Mouse (Mus musculus) NIH3T3 (cell line): ENCODE measurements at regions not wholly inside any gene's neighbourhood (a gene's known extent, or its start where the extent isn't known, plus 50 kb on each side); places are given as distances from the start of the nearest gene placed in this dataset.

Experiments
- DNase-seq: peaks from one replicate; pipeline ENCODE4 v3.0.0-alpha.2; 2012; ENCODE audit warnings: low read depth

DNA sequence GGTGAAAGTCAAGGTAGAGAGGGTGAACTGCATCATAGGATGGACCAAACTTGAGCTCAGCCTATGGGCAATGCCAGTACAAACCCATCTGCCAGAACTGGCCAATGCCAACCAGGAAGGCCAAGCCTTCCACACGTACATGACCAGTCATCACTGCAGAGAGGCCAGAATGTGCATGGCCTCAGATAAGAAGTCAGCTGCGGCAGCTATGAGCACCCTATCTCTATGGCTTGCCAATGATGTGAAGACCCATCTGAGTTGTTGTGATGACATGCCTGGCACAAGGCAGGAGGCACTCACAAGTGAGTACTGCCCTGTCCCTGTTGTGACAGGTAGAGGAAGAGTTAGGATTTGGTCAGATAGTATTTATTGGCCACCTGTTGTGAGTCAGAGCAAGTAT, 72.7 kb upstream of the Rreb1 start:
- DNase-seq, result no peak

DNA sequence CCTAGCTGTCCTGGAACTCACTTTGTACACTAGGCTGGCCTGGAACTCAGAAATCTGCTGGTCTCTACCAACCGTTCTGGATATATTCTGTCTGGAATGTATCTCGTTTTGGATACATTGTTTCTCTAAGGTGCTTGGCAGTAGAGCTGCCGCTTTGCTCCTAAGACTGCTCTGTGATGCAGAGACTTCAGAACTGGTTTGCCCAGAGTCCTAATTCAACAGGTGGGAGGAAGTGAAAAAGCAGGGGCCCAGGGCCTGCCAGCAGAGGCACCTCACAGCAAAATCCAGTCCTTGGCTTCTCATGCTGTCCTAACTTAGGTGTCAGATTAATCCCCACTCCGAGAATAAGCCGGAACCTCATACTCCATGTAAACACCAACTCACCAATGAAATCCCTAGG, 67.3 kb upstream of the Rreb1 start:
- DNase-seq, result no peak

DNA sequence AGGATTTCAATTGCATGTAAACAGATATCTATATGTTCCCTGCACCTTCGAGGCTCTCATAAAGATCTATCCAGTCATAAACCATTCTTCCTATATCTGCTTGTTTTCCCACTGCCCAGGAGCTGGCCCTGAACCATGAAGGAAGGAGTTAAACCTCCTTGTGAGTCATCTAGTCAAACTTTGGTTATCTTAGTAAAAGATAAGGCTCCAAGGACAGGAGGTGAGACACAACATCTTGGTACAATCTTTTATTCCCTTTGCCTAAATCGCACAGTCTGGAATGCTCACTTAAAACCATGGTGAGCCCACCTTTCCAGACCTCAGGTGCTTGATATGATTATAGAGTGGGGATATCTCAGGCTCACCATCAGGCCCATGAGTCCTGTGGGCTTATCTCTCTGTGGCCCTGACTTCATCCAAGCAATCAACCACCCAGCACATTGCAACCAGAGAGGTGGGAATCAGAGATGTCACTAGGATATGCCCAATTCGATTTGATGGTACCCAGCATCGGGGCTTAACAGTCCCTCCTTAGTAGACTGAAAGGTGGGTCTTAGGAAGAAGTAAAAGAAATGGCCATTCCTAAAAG, 65.2 kb upstream of the Rreb1 start:
- no peak for DNase-seq

DNA sequence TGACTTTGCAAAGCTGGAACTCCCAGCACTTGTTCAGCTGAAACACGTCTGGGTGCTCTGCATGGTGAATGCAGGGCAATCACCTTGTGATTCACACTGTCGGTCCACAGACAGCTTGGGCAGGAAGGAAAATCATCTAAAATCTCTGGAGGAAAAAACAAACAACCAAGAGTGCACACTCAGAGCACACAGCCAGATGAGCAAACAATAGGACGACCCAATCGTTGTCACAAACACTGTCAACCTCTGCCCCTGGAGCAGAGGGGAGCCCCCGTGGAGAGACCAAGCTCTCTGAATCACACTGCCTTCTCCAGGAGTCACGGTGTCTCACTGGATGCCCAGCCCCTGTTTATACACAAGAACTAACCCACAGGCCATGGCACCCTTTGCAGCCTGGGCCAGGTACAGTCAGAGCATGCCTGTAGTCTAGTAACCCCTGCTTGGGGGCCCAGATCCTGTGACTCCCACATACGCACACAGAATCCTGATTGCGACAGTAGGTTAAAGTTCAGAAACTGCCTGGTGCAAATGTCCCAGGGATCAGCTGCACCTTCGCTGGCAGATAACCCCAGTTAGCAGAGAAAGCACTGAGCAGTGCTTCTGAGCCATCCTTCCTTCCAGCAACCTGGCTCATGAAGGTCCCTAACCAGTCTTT, 63.0 kb upstream of the Rreb1 start:
- DNase-seq, result no peak

DNA sequence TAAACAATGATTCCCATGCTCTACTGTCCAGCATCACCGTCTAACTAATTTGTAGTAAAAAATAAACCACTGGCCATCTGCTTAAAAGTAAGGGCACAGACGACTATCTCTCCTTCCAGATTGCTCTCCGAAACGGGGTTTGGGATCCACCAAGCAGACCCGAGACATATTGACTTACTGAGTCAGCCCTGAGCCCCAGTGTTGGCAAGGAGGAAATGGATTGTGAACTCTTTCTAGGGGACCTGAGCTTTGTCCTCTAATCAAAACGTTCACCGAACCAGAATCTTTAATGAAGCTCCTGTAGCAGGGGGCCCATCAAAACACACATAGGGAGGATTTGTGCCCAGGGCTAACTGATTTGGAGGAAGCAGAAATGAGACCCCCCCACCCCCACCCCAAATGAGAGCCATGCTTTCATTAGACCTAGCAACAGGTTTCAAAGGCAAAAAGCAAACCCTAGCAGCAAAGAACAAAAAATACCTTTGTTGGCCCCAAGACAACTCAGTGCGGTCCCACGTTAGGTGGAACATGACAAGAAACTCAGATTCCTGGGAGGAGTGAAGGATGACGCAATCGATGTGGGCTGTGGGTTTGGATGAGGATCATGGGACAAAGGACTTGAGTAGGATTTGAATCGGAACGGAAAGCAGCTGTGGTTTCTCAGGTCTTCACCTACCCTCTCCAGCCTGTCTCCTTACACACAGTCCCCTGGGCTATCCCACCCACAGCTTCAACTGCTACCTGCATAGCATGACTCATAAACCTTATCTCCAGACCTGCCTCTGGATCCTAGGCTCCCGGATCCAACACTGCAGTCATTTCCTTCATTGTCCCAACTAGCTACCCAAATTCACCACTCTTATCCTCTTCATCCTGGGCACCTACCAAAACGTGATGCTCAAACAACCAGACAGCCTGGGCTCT, 62.2 kb upstream of the Rreb1 start:
- DNase-seq, result no peak

DNA sequence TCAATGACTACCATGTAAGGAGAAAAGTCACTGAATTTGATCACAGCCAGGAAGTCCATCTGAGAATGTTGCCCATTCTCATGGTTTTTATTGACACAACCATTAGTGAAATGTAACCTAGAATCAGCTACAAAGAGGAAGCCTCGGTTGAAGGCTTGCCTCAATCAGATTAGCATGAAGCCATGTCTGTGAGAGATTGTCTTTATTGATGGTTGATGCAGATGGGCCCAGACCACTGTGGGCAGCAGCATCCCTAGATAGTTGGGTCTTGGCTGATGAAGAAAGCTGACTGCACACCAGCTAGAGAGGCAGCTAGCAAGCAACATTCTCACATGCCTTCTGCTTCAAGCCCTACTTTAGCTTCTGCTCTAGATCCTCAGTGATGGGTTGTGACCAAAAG, 60.4 kb upstream of the Rreb1 start:
- no peak for DNase-seq

DNA sequence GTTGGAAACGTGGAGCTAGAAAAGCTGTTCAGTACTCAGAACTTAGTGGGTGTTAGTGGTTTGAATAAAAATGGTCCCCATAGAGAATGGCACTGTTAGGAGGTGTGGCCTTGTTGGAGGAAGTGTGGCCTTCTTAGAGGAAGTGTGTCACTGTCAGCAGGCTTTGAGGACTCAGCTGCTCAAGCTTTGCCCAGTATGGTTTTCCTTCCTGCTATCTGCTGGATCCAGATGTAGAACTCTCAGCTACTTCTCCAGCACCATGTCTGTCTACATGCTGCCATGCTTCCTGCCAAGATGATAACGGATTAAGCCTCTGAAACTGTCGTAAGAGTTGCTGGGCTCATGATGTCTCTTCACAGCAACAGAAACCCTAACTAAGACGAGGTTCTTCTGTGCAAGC, 59.8 kb upstream of the Rreb1 start:
- no peak for DNase-seq
